Mouse (Mus musculus) ovary, adult 2 months (tissue): ENCODE results near the gene Mapk10. TPM values are rescaled to one million over a fixed set of nuclear protein-coding genes. Genes with fewer than 3 reads are reported as not detected.

Experiments used
- polyA plus RNA-seq: library from polyadenylated mRNA; depleted of rRNA; stranded (reverse); fragments of >200 nt; gene quantifications from 2 replicates; pipeline ENCODE4 v1.2.3, GENCODE M21; 2012; rRNA removed

The Mapk10 gene
- polyA plus RNA-seq: 2.9 and 3.2 TPM in 2 replicates

DNA sequence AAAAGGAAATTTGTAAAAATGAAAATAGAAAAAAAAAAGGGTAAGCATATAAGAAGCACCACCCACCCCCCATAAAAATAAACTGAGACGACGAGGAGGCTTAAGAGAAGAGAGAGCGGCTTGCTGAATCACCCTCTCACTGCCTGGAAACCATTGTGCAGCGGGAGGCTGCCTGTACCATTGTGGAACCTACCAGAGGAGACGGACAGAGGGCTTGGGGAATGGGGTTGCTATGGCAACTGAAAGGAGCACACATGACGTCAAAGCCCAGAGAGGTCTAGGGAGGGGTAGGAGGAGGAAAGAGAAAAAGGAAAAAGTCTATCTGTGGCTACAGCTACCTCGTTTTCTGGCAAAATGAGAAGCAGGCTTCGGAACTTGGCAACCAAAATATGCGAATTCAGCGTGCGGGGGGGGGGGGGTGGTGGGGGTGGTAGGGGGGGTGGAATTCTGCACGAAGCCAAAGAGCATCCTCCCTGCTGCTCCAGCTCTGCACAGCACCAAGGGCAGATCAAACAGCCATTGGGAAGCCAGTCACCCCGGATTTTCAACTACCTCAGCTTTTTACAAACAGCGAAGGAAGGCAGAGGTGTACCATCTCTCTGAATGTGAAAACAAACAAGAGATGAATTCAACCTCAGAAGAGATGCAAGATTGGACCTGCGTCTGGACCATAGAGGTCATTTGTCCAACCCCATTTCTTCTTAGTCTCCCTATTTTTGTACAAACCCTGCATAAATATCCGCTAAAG, at the start of gene Mapk10:
TSS of gene Mapk10 (minus strand) at position 234 of the 748 bp plus-strand sequence.

Other genes with a start within 250 kb of the Mapk10 start
- gene Ptpn13, start 213.9 kb upstream of the Mapk10 start, polyA plus RNA-seq: 31.6 and 33.3 TPM in 2 replicates